Mouse (Mus musculus) ES-Bruce4 (cell line): ENCODE results near the gene Sgip1.

Experiments
- CTCF ChIP-seq: IDR thresholded peaks from one replicate; pipeline ENCODE4 v1.8.1; 2011; ENCODE audit warnings: low read depth, low read length
- EP300 ChIP-seq: IDR thresholded peaks from 2 replicates; pipeline ENCODE4 v1.6.1; 2011; ENCODE audit warnings: low read depth, low read length; ENCODE audit not compliant: insufficient read depth
- POLR2A ChIP-seq: IDR thresholded peaks from one replicate; pipeline ENCODE4 v1.8.1; 2011; ENCODE audit warnings: low read length; ENCODE audit not compliant: insufficient read depth

- TF ChIP-seq POLR2A (no peak), CTCF (no peak), EP300 (no peak)
Measured at GRCm38 (mm10) chr4:102978440-102978839, 237.3 kb downstream of the Sgip1 start, which contains the start of gene Tctex1d1.
